Mouse (Mus musculus) heart, postnatal 0 days (tissue): ENCODE data around the gene Klf7. TPM values are rescaled to one million over a fixed set of nuclear protein-coding genes. Genes with fewer than 3 reads are reported as not detected.

Experiments used
- ATAC-seq: fragments of 200-750 bp; cut with Nextera tagmentation; 2 replicates; pipeline ENCODE4 v1.8.0; 2017; ENCODE audit warnings: low read depth, moderate number of reproducible peaks, moderate library complexity; ENCODE audit not compliant: insufficient read depth
- DNase-seq: peaks from one replicate; pipeline ENCODE4 v3.0.0-alpha.2; 2016; ENCODE audit warnings: low spot score
- H3K27ac ChIP-seq: fragments of 300-500 bp; sonication (generic); 2 replicates; pipeline ENCODE4 v1.5.1; 2014; ENCODE audit warnings: low read depth, mild to moderate bottlenecking
- H3K27me3 ChIP-seq: fragments of 300-500 bp; sonication (generic); 2 replicates; pipeline ENCODE4 v1.6.1; 2014; ENCODE audit warnings: low read length, mixed read lengths; ENCODE audit not compliant: control insufficient read depth, insufficient read depth
- H3K36me3 ChIP-seq: fragments of 300-500 bp; sonication (generic); replicated peaks from 2 replicates; pipeline ENCODE4 v1.6.1; 2014; ENCODE audit warnings: low read length, mixed read lengths; ENCODE audit not compliant: control insufficient read depth, insufficient read depth
- H3K4me1 ChIP-seq: fragments of 300-500 bp; sonication (generic); 2 replicates; pipeline ENCODE4 v1.6.1; 2014; ENCODE audit warnings: antibody characterized with exemption; ENCODE audit not compliant: control insufficient read depth, insufficient read depth
- H3K4me2 ChIP-seq: fragments of 300-500 bp; sonication (generic); 2 replicates; pipeline ENCODE4 v1.6.1; 2014; ENCODE audit warnings: low read depth, mild to moderate bottlenecking, low read length, moderate library complexity
- H3K4me3 ChIP-seq: fragments of 300-500 bp; sonication (generic); 2 replicates; pipeline ENCODE4 v1.5.1; 2014; ENCODE audit warnings: low read depth, low read length
- H3K9ac ChIP-seq: fragments of 300-500 bp; sonication (generic); replicated peaks from 2 replicates; pipeline ENCODE4 v1.6.1; 2014; ENCODE audit warnings: low read depth, low read length, mixed read lengths
- H3K9me3 ChIP-seq: fragments of 300-500 bp; sonication (generic); replicated peaks from 2 replicates; pipeline ENCODE4 v1.6.1; 2016; ENCODE audit warnings: low read length; ENCODE audit not compliant: control insufficient read depth
- CTCF ChIP-seq: IDR thresholded peaks from 2 replicates; pipeline ENCODE4 v1.5.1; 2016; ENCODE audit warnings: antibody characterized with exemption, control low read depth, low read depth
- EP300 ChIP-seq: IDR thresholded peaks from 2 replicates; pipeline ENCODE4 v1.6.1; 2016; ENCODE audit warnings: antibody characterized with exemption, low read depth
- WGBS: fragments of 180-500 bp; shearing (Covaris S2); extraction: QIAGEN DNeasy Blood & Tissue Kit; methylation state at CpG from one replicate; pipeline ENCODE4 v1.1.7; 2014; 5-methylcytosine and 5-hydroxymethylcytosine counted together
- microRNA-seq: library from miRNA; unstranded; fragments of <30 nt; microRNA quantifications from one replicate; pipeline ENCODE4, GENCODE M21; 2016
- polyA plus RNA-seq: library from polyadenylated mRNA; unstranded; fragments of >200 nt; fragmentation: Nextera tagmentation; extraction: Ambion mirVana; gene quantifications from 2 replicates; pipeline ENCODE4 v1.2.1, GENCODE M21; 2015
- total RNA-seq: library from RNA; depleted of rRNA; stranded (reverse); fragments of >200 nt; gene quantifications from 2 replicates; pipeline ENCODE4 v1.2.3, GENCODE M21; 2014; ENCODE audit warnings: low replicate concordance

The Klf7 gene
- total and polyA plus RNA-seq, 2 experiments from 2014 or later, result 8.6 to 17.4 TPM

- no peaks in the 10 kb centered on the region for H3K27me3 ChIP-seq
- ATAC-seq (peak; percentile 60; the same call in 1 of the 2 replicates), DNase-seq (peak; percentile 43)
- H3K4me1 ChIP-seq, result peaks cover 14% of the 10 kb centered on the region
- 42% methylated on average over 19 of the region's 19 CpGs for WGBS
- no peak for TF ChIP-seq EP300
- no peak for TF ChIP-seq CTCF
- peak overlapping the region; percentile 27 for H3K27ac ChIP-seq
- H3K36me3 ChIP-seq, result no peaks in the 10 kb centered on the region
- no peak overlapping the region for H3K4me3 ChIP-seq
- H3K9ac ChIP-seq, result no peak overlapping the region
- H3K4me2 ChIP-seq, result no peak overlapping the region
- H3K9me3 ChIP-seq, result no peaks in the 10 kb centered on the region
Observed at GRCm38 (mm10) chr1:63994248-63995136, 127.6 kb downstream of the Klf7 start.

GRCm38 (mm10) chr1:63992506-63992905, 129.6 kb downstream of the Klf7 start:
- 57% methylated on average over 5 of the region's 5 CpGs for WGBS
- H3K4me2 ChIP-seq, result no peak overlapping the region

GRCm38 (mm10) chr1:63990416-63990815, 131.7 kb downstream of the Klf7 start:
- no peak overlapping the region for H3K4me2 ChIP-seq
- no peak overlapping the region for H3K9ac ChIP-seq
- DNase-seq (no peak), ATAC-seq (no peak)
- WGBS, result 89% methylated on average over 6 of the region's 6 CpGs
- H3K27ac ChIP-seq, result no peak overlapping the region
- peaks cover 7% of the 10 kb centered on the region; the same call in 1 of the 2 replicates for H3K4me1 ChIP-seq
- no peaks in the 10 kb centered on the region for H3K36me3 ChIP-seq
- no peak overlapping the region for H3K4me3 ChIP-seq
- no peaks in the 10 kb centered on the region for H3K27me3 ChIP-seq
- H3K9me3 ChIP-seq, result no peaks in the 10 kb centered on the region
- TF ChIP-seq EP300 (no peak), CTCF (no peak)

More at GRCm38 (mm10) chr1:63992506-63992905, 129.6 kb downstream of the Klf7 start:
- Histone ChIP-seq H3K9me3 (no peaks in the 10 kb centered on the region), H3K9ac (no peak overlapping the region), H3K4me3 (no peak overlapping the region), H3K4me1 (peaks cover 7% of the 10 kb centered on the region; the same call in 1 of the 2 replicates), H3K27ac (no peak overlapping the region), H3K36me3 (no peaks in the 10 kb centered on the region), H3K27me3 (no peaks in the 10 kb centered on the region)
- DNase-seq (no peak), ATAC-seq (no peak)
- no peak for TF ChIP-seq CTCF
- TF ChIP-seq EP300, result no peak

- no peak for TF ChIP-seq EP300
- no peak for TF ChIP-seq CTCF
- H3K9me3 ChIP-seq, result no peaks in the 10 kb centered on the region
- peaks cover 4% of the 10 kb centered on the region; the same call in 1 of the 2 replicates for H3K4me1 ChIP-seq
- no peaks in the 10 kb centered on the region for H3K36me3 ChIP-seq
- no peak overlapping the region for H3K9ac ChIP-seq
- H3K27me3 ChIP-seq, result no peaks in the 10 kb centered on the region
- H3K27ac ChIP-seq, result no peak overlapping the region
- WGBS, result 65% methylated on average over 2 of the region's 2 CpGs
- ATAC-seq (no peak), DNase-seq (no peak)
- H3K4me3 ChIP-seq, result no peak overlapping the region
- H3K4me2 ChIP-seq, result no peak overlapping the region
Observed at GRCm38 (mm10) chr1:63980733-63981132, 141.3 kb downstream of the Klf7 start.

Small RNAs within 50 kb of the gene (microRNA-seq; reads per million reads assigned to microRNA genes)
- gene Mir6899, result 1.4 reads per million
